Mouse (Mus musculus): ENCODE measurements around the gene Rrn3.
A peak's percentile ranks its signal among the peaks of the same experiment; 100 is the strongest.
"Not testable (repeated sequence)": the region's sequence is repeated elsewhere in the genome, so short reads cannot be mapped to it uniquely, and the experiment has no call there.

Gene Rrn3

DNA sequence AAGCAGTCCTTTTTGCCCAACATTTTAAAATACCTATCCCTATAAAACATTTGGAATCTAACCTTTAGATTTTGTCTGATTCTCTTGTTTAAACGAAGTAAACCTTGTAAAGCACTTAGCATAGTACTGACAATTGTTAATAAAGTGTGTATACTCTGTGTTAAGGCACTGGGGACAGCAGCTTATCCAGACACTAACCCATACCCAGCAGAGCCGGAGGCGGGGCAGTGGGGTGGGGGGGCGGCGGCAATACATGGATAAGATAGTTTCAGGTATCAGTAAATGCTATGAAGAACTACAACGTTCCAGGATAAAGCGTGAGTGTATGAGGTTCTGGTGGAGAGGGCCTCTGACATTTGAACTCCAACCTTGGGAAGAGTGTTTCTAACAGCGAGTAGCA, 708 bp downstream of the Rrn3 start:
- DNase-seq (ENCODE audit: low read depth, low spot score), result no peak

- no peak for DNase-seq (ENCODE audit: low read depth, low spot score)
Measured at GRCm38 (mm10) chr16:13785932-13786331, 5.4 kb downstream of the Rrn3 start.

DNA sequence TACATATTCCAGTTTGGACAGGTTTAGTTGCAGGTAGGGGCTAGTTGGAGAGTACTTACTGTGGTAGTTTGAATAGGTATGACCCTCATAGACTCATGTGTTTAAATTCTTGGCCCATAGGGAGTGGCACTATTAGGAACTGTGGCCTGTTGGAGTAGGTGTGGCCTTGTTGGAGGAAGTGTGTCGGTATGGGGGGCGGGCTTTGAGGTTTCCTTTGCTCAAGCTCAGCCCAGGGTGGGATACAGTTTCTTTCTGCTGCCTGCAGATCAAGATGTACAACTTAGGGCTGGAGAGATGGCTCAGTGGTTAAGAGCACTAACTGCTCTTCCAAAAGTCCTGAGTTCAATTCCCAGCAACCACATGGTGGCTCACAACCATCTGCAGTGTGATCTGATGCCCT, 12.9 kb downstream of the Rrn3 start:
- DNase-seq (ENCODE audit: low read depth, low spot score), result not testable (repeated sequence)

DNA sequence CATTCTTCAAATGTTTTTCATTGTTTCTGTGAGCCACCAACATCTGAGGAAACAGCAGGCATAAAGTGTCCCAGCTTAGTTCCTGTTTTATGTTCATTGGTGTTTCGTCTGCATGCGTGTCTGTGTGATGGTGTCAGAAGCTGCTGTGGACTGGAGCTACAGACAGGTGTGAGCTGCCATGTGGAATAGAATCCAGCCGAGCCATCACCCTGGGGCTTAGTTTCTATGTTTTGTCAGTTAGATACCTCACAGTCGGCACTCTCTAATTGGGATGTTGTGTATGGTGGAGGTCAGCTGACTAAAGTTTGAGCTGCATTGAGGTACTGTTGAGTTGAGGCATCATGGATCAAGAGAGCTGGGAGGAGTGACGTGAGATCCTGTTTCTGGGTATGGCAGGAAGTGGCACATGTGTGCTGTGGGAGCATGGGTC, 16.3 kb downstream of the Rrn3 start:
- no peak for DNase-seq (ENCODE audit: low read depth, low spot score)

GRCm38 (mm10) chr16:13801231-13801630, 20.7 kb downstream of the Rrn3 start:
- no peak for DNase-seq (ENCODE audit: low read depth, low spot score)

DNA sequence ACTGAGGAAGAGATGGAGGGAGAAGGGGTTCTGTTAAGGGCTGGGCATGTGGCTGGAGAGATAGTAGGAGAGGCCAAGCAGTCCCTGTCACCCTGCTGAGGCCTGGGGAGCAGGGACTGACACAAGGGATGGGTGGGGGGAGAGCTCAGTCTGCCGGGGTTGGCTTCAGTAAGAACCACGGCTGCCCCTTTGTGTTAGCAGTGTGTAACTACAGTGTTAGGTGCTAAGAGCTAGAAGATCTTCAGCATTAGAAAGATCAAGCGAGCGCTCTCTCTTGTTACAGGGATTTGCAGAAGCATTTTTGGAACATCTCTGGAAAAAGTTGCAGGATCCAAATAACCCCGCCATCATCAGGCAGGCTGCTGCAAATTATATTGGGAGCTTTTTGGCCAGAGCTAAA, 24.2 kb downstream of the Rrn3 start:
- DNase-seq (ENCODE audit: low read depth, low spot score), result peak; percentile 74

- no peak for DNase-seq (ENCODE audit: low read depth, low spot score)
Measured at GRCm38 (mm10) chr16:13807616-13808015, 27.1 kb downstream of the Rrn3 start.

DNA sequence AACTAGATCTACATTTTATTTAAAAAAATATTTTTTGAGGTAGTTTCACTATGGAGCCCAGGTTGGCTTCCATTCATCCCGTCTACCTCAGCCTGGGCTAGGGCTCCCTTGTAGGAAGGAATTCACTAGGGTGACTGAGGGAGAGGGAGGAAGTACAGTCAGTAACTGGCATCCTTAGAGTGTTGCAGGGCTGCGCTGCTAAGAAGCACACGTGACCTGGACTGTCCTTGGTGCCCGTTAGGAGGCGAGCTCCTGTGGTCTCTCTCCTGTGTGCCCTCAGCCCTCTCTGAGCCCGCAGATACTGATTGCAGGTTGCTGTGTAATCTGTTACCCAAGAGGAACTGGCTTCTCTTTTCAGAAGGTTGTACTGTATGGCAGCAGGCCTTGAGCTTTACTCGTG, 27.9 kb downstream of the Rrn3 start:
- DNase-seq (ENCODE audit: low read depth, low spot score), result no peak

- no peak for DNase-seq (ENCODE audit: low read depth, low spot score)
Measured at GRCm38 (mm10) chr16:13812152-13812551, 31.6 kb downstream of the Rrn3 start.

DNA sequence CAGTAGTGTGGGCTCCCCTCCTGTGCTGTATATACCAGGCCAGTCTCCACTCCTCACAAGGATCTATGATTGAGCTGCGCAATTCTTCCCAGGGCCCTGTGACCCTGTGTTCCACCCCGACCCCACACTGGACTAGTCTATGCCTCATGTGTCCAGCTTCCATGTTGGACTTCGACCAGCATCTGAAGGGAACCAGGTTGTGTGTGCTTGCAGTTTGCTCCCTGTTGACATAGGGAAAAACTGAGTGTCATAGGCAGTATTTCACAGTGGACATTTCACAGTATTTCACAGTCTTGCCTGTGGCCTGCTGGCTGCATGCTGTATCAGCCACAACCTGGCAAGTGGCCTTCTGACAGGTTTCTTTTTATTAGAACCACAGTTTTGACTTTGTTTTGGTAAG, 32.7 kb downstream of the Rrn3 start:
- no peak for DNase-seq (ENCODE audit: low read depth, low spot score)

GRCm38 (mm10) chr16:13818560-13819393, 38.3 kb downstream of the Rrn3 start, which contains the start of gene Ntan1:
Gene Ntan1 (plus strand): TSS chr16:13818845.
- peak; percentile 99 for DNase-seq (ENCODE audit: low read depth, low spot score)

DNA sequence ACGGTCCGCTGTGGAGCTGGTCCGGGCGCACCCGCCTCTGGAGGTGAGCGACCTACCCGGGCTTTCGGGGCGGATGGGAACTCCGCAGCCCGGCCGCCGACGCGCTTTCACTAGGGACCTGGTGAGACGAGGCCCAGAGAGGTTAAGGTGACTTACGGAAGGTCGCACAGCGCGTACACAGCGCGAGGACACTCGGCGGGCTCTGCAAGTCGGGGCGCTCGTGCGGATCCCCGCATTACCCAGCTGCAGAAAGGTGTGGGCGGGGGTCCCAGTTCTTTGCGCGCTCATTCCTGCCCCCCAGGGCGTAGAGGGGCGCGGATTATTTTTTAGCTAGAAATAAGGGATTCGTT, 38.9 kb downstream of the Rrn3 start:
- no peak for DNase-seq (ENCODE audit: low read depth, low spot score)

- no peak for DNase-seq (ENCODE audit: low read depth, low spot score)
Measured at GRCm38 (mm10) chr16:13819806-13820500, 39.4 kb downstream of the Rrn3 start.

GRCm38 (mm10) chr16:13820771-13821170, 40.3 kb downstream of the Rrn3 start:
- no peak for DNase-seq (ENCODE audit: low read depth, low spot score)

GRCm38 (mm10) chr16:13825781-13826490, 45.4 kb downstream of the Rrn3 start:
- no peak for DNase-seq (ENCODE audit: low read depth, low spot score)

DNA sequence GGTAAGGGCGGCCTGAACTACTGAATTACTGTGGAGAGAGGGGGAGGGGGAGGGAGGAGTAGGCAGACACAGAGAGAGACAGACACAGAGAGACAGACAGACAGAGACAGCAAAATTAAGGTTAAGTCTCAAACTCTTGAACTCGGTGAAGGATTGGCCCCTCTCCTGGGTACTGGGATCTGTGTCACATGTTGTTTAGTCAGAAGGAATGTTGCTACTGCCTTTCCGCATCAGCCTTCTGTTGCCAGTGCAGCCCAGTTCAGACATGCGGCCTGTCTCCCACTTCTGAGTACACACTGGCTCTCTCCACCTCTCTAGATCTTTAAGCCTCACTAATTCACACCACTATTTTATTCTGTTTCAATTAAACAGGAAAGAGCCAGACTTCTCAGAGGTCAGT, 46.0 kb downstream of the Rrn3 start:
- no peak for DNase-seq (ENCODE audit: low read depth, low spot score)

DNA sequence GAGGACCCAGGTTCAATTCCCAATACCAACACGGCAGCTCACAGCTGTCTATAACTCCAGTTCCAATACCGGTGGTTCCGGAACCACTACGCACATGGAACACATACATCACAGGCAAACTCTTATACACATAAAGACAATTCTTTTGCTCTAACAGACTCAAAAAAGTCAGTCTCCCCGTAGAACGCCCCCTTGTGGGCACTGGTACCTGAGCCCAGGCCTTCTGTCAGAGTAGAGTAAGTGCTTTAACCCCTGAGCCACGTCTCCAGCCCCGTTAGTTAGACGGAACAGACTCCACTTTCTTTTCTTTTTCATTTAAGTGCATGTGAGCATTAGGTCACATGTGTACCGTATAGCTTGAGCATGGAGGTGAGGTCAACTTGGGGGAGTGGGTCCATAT, 49.9 kb downstream of the Rrn3 start:
- DNase-seq (ENCODE audit: low read depth, low spot score), result no peak

- no peak for DNase-seq (ENCODE audit: low read depth, low spot score)
Measured at GRCm38 (mm10) chr16:13831606-13832005, 51.1 kb downstream of the Rrn3 start.

DNA sequence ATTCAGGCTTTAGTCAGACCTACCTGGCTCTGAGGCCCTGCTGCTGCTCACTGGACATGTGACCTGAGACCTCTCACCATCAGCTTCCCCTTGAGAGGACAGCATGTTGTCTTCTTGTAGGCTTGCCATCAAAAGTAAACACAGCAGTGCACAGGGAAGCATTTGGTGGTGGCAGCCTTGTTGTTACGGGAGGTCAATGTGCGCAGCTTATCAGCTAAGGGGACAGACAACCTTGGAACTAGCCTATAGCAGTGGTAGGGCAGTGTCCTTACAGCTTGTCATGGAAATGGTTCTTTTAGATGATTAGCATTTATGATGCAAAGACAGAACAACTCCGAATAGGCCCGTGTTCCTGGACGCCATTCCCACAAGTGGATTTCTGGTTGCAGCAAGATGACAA, 53.9 kb downstream of the Rrn3 start:
- DNase-seq (ENCODE audit: low read depth, low spot score), result no peak

DNA sequence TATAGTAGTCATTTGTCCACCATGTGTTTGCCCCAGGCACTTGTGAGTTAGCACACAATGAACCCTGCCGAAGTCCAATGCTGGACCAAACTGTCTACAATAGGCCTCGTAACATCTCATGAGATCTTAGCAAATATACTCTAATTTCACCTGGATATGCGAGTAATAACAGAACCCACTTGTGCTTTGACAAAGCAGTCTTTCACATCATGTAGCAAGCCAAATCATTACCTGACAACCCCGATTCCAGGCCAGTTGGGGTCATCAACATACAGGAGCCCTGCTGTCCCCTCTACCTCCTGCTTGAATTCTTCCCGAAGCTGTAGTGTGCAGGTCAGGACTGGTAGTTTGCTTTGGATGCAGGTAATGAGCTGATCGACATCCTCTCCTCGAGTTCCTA, 59.5 kb downstream of the Rrn3 start:
- DNase-seq (ENCODE audit: low read depth, low spot score), result no peak

DNA sequence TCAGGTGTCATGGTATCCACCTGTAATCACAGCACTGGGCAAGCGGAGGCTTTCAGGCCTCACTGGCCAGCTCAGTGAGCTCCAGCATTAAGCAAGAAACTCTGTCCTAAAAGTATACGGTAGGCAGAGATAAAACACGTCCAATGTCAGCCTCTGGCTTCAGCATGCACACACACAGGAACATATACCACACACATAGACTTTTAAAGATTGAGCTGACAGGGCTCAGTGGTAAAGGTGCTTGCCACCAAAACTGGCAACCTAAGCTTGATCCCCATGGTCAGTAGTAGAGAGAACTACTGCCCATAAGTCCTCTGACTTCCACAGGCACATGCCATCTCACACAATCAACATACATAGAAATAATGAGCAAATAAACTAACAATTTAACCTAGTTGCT, 60.4 kb downstream of the Rrn3 start:
- no peak for DNase-seq (ENCODE audit: low read depth, low spot score)

- DNase-seq (ENCODE audit: low read depth, low spot score), result no peak
Measured at GRCm38 (mm10) chr16:13845031-13845430, 64.5 kb downstream of the Rrn3 start.

GRCm38 (mm10) chr16:13846675-13847074, 66.2 kb downstream of the Rrn3 start:
- DNase-seq (ENCODE audit: low read depth, low spot score), result no peak
